Mouse (Mus musculus) layer of hippocampus, adult 18-20 months (tissue): ENCODE measurements around the gene Gm5089. TPM values are rescaled to one million over a fixed set of nuclear protein-coding genes. Genes with fewer than 3 reads are reported as not detected.

Source experiments
- DNase-seq, 2 experiments: peaks; one replicate each; pipeline ENCODE4 v3.0.0; 2022; ENCODE audit warnings: low spot score in 2 of 2
- total RNA-seq, 2 experiments: library from RNA; stranded (reverse); gene quantifications; 2 replicates each; pipeline ENCODE4 v1.2.3; 2021

Gene Gm5089
- total RNA-seq, 2 experiments from 2014 or later: 0.30 to 0.38 TPM

- peak in 1 of 2 experiments; percentile 8 for DNase-seq
Observed at GRCm38 (mm10) chr14:122477971-122478573, 27.2 kb upstream of the Gm5089 start.

- DNase-seq: no peak
Observed at GRCm38 (mm10) chr14:122477261-122477671, 26.4 kb upstream of the Gm5089 start.

DNA sequence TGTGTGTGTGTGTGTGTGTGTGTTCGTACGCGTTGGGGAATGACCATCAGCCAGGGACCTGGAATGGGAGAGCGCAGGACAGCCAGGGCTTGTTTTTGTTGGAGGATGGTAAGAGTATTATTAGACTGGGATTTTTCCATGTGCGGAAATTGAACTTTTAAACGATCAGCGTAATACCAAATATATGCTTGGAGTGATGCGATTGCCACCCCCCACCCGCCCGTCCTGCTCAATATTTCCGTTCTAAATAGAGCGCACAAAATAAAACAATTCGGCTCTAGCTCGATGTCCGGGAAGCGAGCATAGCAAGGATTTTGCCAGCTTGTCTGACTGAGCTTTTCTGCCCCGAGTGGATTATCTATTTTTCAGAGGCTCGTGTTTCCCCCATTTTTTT is 25.9 kb upstream of the Gm5089 start:
- DNase-seq: peak in 1 of 2 experiments; percentile 6

GRCm38 (mm10) chr14:122476041-122476821 is 25.3 kb upstream of the Gm5089 start:
- DNase-seq: no peak

GRCm38 (mm10) chr14:122475557-122476040 is 24.7 kb upstream of the Gm5089 start:
- no peak for DNase-seq

DNA sequence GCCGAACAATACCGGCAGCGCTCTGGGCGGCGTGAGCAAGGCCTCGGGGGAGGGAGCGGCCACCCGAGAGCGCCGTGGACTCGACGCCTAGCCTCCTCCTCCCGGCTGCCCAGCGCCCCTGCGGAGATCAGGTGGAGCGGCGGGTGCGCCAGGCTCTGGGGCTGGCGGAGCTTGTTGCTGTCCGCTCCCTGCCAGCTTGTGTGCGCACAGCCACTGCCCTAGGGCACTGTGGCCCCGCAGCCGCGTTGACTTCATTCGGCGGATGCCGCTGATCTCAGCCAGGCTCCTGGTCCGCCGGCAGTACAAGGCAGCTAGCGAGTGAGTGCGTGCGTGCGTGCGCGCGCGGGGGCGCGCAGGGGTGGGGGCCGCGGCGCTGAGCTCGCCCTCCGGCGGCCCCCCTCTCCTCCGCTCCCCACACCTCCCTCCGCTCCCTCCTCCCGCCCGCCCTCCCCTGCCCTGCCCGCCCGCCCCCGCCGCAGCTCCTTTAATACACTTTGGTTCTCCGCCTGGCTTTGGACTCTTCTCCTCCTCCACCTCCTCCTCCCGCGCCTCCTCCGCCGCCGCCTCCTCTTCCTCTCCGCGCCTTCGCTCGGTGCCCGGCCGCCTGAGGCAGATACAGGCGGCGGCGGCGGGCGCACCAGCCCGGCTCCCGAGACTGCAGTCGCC is 24.1 kb upstream of the Gm5089 start, which contains the start of gene Zic2:
Gene Zic2 (plus strand): TSS at position 545 of the 666 bp plus-strand sequence.
- DNase-seq: peak in 1 of 2 experiments; percentile 36

DNA sequence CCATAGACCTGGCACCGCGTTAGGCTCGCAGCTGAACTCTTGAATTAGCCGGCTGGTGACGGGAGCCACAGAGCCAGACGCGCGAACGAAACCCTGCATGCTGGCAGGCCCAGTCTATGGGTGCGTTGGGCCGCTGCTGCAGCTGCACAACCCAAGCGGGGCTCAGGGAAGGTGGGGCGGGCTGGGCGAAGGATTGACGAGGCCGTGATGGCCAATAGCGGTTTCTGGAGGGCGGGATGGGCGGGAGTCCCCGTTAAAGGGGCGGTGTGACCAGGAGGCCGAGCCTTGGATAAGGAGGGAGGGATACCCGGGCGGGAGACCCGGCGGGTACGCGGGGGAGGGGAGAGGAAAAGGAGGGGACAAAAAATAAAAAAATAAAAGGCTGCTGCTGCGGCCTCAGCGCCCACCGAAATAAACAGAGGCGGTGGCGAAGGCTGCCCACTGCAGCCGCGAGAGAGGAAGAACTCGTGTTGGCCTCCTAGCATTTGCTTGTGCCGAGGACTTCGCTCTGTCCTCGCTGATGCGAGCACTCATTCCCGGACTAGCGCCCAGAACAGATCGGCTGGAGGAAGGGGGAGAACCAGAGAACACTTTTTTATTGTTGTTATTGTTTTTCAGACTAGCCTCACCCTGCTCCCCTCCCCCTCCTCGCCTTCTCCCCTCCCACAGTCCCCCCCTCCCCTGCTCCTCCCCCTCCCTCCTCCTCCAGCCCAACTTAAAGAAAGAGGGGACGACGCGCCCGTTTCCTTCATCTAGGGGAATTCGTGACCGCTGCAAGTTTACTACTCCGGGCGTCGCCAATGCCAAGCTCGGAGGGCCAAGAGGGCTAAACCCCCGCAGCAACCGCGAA is 23.4 kb upstream of the Gm5089 start:
- no peak for DNase-seq

DNA sequence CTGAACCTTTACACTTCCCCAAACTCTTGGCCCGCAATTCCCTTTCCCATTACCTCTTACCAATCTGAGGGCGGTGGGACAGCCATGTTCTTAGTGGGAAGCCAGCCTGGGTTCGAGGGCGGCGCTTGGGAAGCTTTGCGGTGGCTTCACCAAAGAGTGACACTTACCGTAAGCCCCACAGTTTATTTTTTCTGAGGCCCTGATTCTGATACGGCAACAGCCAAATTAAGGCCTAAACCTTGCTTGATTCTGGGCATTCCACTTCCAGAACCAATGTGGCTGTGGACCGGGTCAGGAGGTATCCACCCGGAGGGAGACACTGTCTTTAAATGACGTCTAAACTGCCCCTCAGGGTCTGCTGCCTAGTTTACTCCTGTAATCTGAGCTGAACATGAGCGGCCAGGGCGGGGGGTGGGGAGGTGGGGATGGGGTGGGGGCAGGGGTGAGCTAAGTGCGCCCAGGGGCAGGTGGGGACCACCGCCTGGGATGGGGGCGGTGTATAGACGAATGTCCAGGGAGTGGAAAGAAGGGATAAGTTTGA is 22.4 kb upstream of the Gm5089 start:
- no peak for DNase-seq

- DNase-seq: no peak
Observed at GRCm38 (mm10) chr14:122472647-122473046, 21.7 kb upstream of the Gm5089 start.

- no peak for DNase-seq
Observed at GRCm38 (mm10) chr14:122472161-122472560, 21.2 kb upstream of the Gm5089 start.

GRCm38 (mm10) chr14:122471449-122472085 is 20.7 kb upstream of the Gm5089 start:
- no peak for DNase-seq

GRCm38 (mm10) chr14:122468971-122469755 is 18.2 kb upstream of the Gm5089 start:
- DNase-seq: no peak

- no peak for DNase-seq
Observed at GRCm38 (mm10) chr14:122467926-122468841, 17.3 kb upstream of the Gm5089 start.

DNA sequence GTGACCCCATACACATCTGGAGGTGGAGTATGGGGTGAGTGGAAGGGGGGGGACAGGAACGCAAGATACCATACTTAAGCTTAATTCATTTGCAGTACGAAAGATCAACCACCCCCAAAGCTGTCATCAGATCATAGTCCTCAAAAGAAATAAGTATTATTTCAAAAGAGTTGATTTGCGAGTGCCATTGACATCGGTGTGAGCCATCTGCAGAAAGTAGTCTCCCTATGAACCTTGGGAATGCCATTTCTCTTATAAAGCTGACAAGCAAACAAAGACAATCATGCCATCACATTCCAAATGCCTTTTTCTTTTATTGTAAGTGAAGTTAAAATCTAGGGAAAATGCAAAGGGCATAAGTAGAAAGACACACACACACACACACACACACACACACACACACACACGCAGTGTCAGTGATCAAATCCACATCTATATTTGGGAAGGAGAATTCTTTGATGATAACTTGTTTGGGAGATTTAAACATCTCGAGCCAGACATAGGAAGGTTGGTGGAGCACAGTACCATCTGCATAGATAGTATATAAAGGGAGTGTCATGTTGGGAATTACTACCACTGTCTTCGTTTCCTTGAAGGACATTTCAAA is 15.9 kb upstream of the Gm5089 start:
- DNase-seq: no peak

DNA sequence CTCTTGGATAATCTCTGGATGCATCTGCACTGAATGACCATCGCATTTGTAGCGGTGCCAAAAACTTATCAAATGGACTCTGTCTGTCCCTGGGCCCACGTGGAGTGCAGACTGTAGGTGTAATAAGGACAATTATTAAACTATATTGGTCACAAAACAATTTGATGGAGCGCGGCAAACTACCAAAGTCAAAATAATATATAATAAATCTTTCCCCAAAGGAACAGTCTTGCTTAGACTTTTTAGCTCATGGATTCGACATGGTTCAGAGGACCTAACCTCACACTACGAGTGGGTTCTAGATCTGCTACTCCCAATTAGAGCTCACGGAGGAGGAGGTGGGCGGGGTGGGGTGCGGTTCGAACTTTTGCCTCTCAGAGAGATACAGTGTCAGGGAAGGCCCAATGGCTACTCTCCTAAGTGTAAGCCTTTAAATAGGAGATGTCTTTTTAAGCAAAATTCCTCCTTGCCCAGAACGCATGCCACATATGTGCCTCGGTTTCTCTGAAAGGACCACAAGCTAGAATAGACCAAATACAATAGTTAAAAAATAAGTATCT is 15.1 kb upstream of the Gm5089 start:
- DNase-seq: no peak

GRCm38 (mm10) chr14:122464763-122465741 is 14.1 kb upstream of the Gm5089 start, which contains the start of gene Zic5:
Zic5 (minus strand) TSS chr14:122465677.
- peak in 1 of 2 experiments; percentile 36 for DNase-seq
